Mouse (Mus musculus) right cerebral cortex, postnatal 14 days (tissue): ENCODE measurements at regions not wholly inside any gene's neighbourhood (a gene's known extent, or its start where the extent isn't known, plus 50 kb on each side); places are given as distances from the start of the nearest gene placed in this dataset.

ENCODE experiments used
- DNase-seq: peaks from one replicate; pipeline ENCODE4 v3.0.0; 2022

- DNase-seq = no peak
Measured at GRCm38 (mm10) chr17:47221068-47221796, 147.5 kb upstream of the Mrps10 start.

GRCm38 (mm10) chr17:47219846-47220245, 148.8 kb upstream of the Mrps10 start:
- no peak for DNase-seq

GRCm38 (mm10) chr17:47216490-47216889, 152.2 kb upstream of the Mrps10 start:
- DNase-seq = no peak

GRCm38 (mm10) chr17:47215841-47216240, 152.8 kb upstream of the Mrps10 start:
- DNase-seq = no peak

- no peak for DNase-seq
Measured at GRCm38 (mm10) chr17:47214111-47214510, 154.6 kb upstream of the Mrps10 start.

GRCm38 (mm10) chr17:47210441-47211196, 158.1 kb upstream of the Mrps10 start:
- DNase-seq = no peak

- no peak for DNase-seq
Measured at GRCm38 (mm10) chr17:47208886-47209585, 159.7 kb upstream of the Mrps10 start.

- no peak for DNase-seq
Measured at GRCm38 (mm10) chr17:47207471-47207870, 161.2 kb upstream of the Mrps10 start.

- DNase-seq = no peak
Measured at GRCm38 (mm10) chr17:47204470-47205162, 164.1 kb upstream of the Mrps10 start.

- peak; percentile 65 for DNase-seq
Measured at GRCm38 (mm10) chr17:47199206-47199605, 169.5 kb upstream of the Mrps10 start.

GRCm38 (mm10) chr17:47197957-47198356, 170.7 kb upstream of the Mrps10 start:
- no peak for DNase-seq

- DNase-seq = no peak
Measured at GRCm38 (mm10) chr17:47196992-47197391, 171.7 kb upstream of the Mrps10 start.

- no peak for DNase-seq
Measured at GRCm38 (mm10) chr17:47195981-47196380, 172.7 kb upstream of the Mrps10 start.

GRCm38 (mm10) chr17:47194463-47195012, 174.1 kb upstream of the Mrps10 start:
- no peak for DNase-seq

- no peak for DNase-seq
Measured at GRCm38 (mm10) chr17:47191416-47191815, 177.3 kb upstream of the Mrps10 start.

GRCm38 (mm10) chr17:47189770-47190169, 178.9 kb upstream of the Mrps10 start:
- DNase-seq = no peak

GRCm38 (mm10) chr17:47184148-47184547, 173.8 kb upstream of the Ubr2 start:
- DNase-seq = no peak

- DNase-seq = no peak
Measured at GRCm38 (mm10) chr17:47182118-47182517, 171.8 kb upstream of the Ubr2 start.

- DNase-seq = no peak
Measured at GRCm38 (mm10) chr17:47179410-47179809, 169.1 kb upstream of the Ubr2 start.

- no peak for DNase-seq
Measured at GRCm38 (mm10) chr17:47178705-47179104, 168.3 kb upstream of the Ubr2 start.

GRCm38 (mm10) chr17:47177671-47178246, 167.4 kb upstream of the Ubr2 start:
- DNase-seq = no peak

GRCm38 (mm10) chr17:47176328-47176727, 166.0 kb upstream of the Ubr2 start:
- DNase-seq = no peak
